Mouse (Mus musculus): ENCODE measurements at regions not wholly inside any gene's neighbourhood (a gene's known extent, or its start where the extent isn't known, plus 50 kb on each side); places are given as distances from the start of the nearest gene placed in this dataset.

GRCm38 (mm10) chr3:21808539-21808938, 267.9 kb upstream of the Tbl1xr1 start:
- no peak for TF ChIP-seq CTCF (IDR thresholded peaks at IDR 0.05; ENCODE audit: low read depth, low read length)
- TF ChIP-seq POLR2A (IDR thresholded peaks at IDR 0.05; ENCODE audit: extremely low read depth, insufficient read depth, low read length), result no peak
